Mouse (Mus musculus) brain, embryonic 14.5 days (tissue): ENCODE measurements at regions not wholly inside any gene's neighbourhood (a gene's known extent, or its start where the extent isn't known, plus 50 kb on each side); places are given as distances from the start of the nearest gene placed in this dataset.
A peak's percentile ranks its signal among the peaks of the same experiment; 100 is the strongest.

ENCODE experiments used
- DNase-seq: peaks from one replicate; pipeline ENCODE4 v3.0.0-alpha.2; 2011; ENCODE audit warnings: low read depth
- CTCF ChIP-seq: fragments of 200-500 bp; IDR thresholded peaks from 2 replicates; pipeline ENCODE4 v1.5.1; 2012; ENCODE audit warnings: inconsistent platforms, mild to moderate bottlenecking, moderate library complexity, borderline replicate concordance; ENCODE audit not compliant: insufficient read depth, insufficient read length; ENCODE audit errors: extremely low read depth
- POLR2A ChIP-seq: fragments of 200-500 bp; IDR thresholded peaks from 2 replicates; pipeline ENCODE4 v1.6.1; 2012; ENCODE audit warnings: mild to moderate bottlenecking, inconsistent platforms, borderline replicate concordance; ENCODE audit not compliant: poor library complexity, insufficient read depth, insufficient read length, severe bottlenecking; ENCODE audit errors: extremely low read depth

DNA sequence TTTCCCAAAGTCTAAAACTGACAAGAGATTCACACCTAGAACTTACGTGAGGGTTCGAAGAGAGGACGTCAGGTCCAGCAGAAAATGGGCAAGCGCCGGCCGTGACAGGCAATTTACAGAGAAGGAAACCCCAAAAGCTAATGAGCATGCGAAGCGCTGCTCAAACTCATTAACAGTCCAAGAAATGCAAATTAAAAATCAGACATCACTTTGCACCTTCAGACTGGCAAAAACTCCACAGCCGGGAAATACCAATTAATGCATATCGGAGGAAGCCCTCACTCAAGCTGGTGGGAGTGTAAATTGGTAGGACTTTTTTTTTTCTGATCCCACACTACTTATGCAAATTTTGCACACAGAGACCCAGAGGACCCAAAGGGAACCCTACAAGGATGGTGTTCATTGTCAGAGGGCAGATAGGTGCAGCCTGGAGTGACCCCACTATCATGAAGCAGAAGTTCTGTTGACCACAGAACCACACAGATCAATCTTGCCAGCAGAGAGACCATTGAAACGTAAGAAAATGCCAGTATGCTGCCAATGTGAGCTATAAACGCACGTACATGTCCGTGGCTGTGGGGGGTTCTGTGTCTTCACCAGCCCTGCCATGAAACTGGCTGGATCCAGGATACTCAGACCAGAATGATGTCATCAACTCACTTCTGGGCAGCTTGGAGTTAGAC lies 74.8 kb upstream of the Mvb12b start:
- TF ChIP-seq CTCF (no peak), POLR2A (no peak)
- DNase-seq = peak; percentile 94

DNA sequence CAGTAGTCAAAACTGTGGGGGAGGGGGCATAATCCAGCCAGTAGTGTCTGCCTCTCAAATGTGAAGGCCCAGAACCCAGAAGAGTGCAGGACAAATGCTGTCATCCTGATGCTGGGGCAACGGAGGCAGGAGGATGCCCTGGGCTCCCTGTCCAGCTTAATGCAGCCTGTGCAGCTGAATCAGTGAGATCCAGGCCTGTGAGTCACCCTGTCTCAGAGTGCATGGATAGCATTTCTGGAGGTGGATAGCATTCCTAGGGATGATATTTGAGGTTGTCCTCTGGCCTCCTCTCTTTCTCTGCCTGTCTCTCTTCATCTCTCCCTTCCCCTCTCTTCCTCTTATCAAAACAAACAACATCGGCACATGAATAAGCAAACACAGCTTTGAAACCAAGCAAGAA lies 73.8 kb upstream of the Mvb12b start:
- no peak for DNase-seq

DNA sequence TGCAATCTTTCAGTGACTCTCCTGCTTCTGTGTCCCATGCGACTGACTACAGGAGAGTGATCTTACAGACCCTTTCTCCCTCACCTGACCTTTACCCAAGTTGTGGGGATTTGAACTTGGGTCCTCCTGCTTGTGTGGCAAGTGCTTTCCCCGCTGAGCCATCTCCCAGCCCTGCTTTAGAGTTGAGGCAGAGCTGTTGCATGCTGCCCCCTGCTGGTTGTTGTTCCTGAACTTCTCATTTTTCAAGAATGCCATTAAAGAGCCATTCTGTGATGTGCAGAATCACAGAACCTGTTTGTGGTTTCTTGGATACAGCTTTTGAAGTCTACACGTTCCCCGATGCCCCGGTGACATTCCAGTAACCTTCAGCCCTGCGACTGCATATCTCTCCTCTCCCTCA lies 70.0 kb upstream of the Mvb12b start:
- DNase-seq = peak; percentile 64
- TF ChIP-seq CTCF (peak; percentile 40; the same call in 1 of the 2 replicates), POLR2A (no peak)

More for the DNA sequence above, 73.8 kb upstream of the Mvb12b start:
- TF ChIP-seq POLR2A (no peak), CTCF (no peak)

DNA sequence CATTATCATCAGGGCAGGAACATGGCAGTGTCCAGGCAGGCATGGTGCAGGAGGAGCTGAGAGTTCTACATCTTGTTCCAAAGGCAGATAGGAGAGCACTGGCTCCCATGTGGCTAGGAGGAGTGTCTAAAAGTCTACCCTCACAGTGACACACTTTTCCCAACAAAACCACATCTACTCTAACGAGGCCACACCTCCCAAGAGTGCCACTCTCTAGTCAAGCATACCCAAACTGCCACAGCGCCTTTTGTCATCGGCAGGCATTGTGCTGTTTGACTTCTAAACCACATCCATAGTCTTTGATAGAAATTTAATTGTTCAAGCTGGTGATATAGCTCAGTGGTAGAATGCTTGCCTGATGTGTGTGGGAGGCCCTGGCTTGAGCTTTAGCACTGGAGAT lies 56.6 kb upstream of the Mvb12b start:
- no peak for DNase-seq
- no peak for TF ChIP-seq CTCF
- TF ChIP-seq POLR2A = no peak

DNA sequence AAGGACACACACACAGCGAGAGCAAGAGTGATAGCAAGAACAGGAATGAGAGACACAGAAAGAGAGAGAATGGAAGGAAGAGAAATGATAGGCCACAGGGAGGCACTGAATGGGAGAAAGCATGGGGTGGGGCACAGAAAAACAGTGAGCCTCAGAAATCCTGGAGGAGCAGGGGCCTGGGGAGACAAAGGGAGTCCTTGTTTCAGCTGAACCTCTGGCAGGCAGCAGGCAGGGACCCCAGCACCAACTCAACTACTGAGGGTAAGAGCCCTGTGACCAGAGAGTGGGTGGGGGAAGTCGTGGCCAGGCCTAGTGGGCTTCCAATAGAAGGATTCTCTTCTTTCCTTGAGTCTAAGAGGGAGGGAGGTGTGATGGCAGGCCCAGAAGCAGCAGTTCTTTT lies 54.3 kb upstream of the Mvb12b start:
- TF ChIP-seq CTCF (no peak), POLR2A (no peak)

DNA sequence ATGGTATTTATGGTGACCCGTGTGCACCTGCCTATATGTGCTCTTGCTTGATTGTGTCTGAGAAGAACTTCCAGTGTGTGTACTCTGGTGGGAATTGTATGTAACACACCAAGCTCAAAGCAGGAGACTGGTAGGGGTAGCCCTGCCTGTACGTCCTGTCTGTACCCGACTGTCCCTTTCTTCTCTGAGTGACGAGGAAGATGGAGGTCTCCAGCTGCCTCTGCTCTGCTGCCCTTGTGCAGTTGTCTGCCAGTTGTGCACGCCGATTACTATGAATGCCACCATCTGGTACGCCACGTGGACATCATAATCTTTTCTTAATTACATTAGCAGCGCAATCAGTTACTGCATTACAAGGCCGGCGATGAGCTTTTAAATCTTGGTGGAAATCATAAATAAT lies 53.6 kb upstream of the Mvb12b start:
- TF ChIP-seq POLR2A = no peak
- TF ChIP-seq CTCF = no peak
- DNase-seq = peak; percentile 49

More for the DNA sequence above, 54.3 kb upstream of the Mvb12b start:
- peak; percentile 42 for DNase-seq

DNA sequence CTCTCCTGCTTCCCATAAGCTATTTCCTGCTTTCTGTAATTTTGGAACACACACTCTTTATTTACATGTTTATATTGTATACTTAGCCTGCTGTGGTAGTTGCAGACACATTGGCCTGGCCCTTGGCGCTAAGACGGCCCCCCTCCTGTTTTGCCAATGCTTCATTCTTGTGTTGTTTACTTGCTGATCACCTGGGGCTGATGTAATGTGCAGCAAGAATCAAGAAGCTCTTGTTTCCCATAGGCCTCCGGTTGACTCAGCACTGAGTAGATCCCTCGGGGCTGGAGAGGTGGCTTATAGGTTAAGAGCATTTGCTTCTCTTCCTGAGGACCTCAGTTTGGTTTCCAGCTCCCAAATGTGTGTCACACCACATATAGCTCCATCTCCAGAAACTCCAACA lies 52.1 kb upstream of the Mvb12b start:
- TF ChIP-seq CTCF (no peak), POLR2A (no peak)
- DNase-seq = no peak
